Mouse (Mus musculus) spleen, adult 12 weeks (tissue): ENCODE results near the gene 5330417H12Rik.

Experiments
- DNase-seq: peaks from one replicate; pipeline ENCODE4 v3.0.0; 2022; ENCODE audit warnings: low spot score

The 5330417H12Rik gene

GRCm38 (mm10) chr7:107625061-107625460, at the start of gene 5330417H12Rik:
5330417H12Rik (minus strand) TSS chr7:107625161.
- no peak for DNase-seq

DNA sequence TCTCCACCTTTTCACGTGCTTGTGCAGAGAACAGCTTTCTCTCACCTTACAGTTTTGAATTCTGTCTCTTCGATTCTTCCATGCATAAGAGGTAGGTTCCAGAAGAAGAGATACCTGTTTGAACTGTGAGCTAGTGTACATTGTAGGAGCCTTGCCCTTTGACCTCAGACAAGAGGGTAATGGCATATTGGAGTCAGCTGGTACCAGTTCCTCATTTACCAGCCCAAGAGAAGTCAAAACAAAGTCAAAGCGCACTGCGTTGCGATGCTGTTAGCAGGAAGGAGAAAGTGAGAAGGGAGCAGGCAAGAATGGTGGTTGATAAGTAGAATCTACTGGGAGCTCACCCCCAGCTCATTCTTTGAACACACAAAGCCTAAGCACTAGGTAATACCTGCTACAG, 43.6 kb upstream of the 5330417H12Rik start:
- no peak for DNase-seq

GRCm38 (mm10) chr7:107666262-107666902, 41.4 kb upstream of the 5330417H12Rik start:
- no peak for DNase-seq

- no peak for DNase-seq
These were observed 40.8 kb upstream of the 5330417H12Rik start for GRCm38 (mm10) chr7:107665586-107666261.

DNA sequence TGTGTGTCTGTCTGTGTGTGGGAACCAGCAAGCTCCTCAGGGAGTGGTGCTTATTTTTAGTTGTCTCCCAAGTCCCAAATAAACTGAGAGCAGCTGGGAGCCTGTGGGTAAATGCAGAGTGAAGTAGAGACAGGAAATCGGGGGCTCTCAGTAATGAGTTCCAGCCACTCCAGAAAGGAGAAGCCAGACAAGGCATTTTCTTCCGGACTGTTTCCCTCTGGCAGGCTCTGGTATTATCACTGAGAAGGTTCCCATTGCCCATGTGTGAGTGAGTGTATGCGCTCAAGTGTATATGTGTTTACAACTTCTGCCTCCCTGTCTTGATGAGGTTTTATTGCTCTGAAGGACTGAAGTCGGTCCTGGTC, 40.2 kb upstream of the 5330417H12Rik start:
- no peak for DNase-seq

- no peak for DNase-seq
These were observed 39.4 kb upstream of the 5330417H12Rik start for GRCm38 (mm10) chr7:107664063-107665056.

DNA sequence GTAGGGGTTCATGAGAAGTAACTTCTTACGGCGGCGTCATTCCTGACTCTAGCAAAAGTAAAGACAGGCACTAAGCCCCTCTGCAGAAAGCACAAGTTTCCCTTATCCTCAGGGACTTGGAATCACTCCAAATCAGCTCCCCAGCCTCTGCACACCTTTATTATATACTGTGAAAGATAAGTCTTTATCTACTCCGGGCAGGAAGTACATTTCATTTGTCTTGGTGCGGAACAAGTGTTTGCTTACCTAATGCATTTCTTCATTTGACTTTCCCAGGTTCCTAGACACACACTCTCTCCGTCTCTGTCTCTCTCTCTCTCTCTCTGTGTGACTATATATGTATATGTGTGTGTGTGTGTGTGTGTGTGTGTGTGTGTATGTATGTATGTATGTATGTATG, 38.7 kb upstream of the 5330417H12Rik start:
- DNase-seq, result no peak

DNA sequence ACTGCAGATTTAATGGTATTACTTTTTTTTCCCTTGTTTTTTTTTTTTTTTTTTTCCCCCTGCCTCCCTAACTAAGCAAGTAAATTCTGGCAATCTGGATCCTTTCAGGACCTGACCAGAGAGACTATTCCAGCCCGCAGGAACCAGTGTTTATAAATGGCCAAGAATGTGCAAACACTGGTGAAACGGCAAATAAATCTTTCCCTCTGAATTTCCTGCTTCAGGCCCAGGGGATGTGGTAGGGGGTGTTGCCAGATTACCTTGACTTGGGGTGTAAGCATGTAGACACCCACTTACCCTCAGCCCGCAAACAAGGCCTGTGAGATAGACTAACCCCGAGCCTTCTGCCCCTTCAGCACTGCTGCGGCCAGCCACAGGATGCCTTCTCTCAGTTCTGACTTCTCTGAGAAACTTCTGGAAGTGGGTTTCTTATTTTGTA, 36.9 kb upstream of the 5330417H12Rik start:
- no peak for DNase-seq

GRCm38 (mm10) chr7:107661189-107661842, 36.4 kb upstream of the 5330417H12Rik start:
- peak; percentile 41 for DNase-seq

DNA sequence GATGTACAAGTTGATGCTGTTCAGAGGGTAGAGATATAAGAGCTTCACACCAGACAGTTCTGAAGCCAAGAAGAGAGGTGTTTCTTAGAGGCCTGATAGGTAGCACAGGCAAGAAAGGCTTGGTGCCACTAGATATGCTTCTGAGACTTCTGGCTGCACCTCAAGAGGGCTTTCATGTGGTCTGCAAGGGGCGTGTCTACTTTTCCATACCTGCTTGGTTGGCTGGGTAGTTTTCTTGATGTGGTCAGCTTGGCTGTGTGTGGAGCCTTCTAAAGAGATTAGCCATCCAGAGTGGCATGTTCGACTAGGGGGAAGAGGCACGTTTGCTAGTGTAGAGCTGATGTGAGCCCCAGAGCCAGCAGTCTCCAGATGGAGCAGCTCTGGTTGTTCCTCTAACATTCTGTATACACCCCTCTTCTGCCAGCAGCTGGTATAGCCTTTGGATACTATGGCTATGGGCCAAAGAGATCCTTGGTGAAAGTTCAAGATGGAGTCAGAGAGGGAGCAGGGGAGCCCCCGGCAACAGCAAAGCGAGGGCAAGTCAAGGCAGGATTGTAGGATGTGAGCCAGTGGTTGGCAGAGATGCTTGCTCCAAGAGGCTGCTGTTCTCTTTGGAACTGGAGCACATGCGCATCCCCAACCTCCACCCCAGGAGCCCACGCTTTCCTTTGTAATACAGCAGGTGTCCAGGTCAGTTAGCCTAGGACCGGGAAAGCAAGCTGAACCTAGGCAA, 34.4 kb upstream of the 5330417H12Rik start:
- no peak for DNase-seq

DNA sequence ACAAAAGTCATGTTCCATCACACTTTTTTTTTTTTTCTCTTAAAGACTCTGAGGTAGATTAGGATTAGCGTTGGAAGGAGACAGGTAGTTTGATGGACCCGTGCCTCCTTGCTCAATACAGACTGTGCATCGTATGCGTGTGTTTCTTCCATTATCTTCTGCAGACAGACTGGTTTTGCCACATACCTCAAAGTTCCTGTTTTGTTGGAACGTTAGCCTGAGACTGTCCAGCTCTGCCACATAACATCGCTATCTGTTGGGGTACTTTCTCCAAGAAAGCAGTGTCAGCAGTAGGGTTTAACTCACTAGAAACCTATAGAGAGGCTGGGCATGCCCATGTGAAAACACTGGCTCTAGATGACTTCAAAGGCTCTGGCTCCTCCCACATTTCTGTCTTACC, 31.5 kb upstream of the 5330417H12Rik start:
- DNase-seq, result no peak

- no peak for DNase-seq
These were observed 26.9 kb upstream of the 5330417H12Rik start for GRCm38 (mm10) chr7:107651821-107652220.

DNA sequence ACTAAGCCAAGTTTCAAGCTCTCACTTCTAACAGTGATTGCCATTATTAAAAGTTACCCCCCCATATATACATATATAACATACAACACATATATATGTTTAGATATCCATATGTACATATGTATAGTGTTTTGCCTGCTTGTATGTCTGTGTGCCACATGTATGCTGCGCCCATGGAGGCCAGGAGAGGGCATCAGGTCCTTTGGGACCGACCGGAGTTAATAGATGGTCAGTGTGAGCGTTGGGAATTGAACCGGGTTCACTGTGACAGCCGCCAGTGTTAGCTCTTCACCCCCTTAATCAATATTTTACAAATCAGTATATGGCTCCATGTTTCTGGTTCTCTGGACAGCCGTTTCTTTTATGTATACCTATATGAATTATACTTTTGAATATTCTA, 25.0 kb upstream of the 5330417H12Rik start:
- DNase-seq, result no peak

DNA sequence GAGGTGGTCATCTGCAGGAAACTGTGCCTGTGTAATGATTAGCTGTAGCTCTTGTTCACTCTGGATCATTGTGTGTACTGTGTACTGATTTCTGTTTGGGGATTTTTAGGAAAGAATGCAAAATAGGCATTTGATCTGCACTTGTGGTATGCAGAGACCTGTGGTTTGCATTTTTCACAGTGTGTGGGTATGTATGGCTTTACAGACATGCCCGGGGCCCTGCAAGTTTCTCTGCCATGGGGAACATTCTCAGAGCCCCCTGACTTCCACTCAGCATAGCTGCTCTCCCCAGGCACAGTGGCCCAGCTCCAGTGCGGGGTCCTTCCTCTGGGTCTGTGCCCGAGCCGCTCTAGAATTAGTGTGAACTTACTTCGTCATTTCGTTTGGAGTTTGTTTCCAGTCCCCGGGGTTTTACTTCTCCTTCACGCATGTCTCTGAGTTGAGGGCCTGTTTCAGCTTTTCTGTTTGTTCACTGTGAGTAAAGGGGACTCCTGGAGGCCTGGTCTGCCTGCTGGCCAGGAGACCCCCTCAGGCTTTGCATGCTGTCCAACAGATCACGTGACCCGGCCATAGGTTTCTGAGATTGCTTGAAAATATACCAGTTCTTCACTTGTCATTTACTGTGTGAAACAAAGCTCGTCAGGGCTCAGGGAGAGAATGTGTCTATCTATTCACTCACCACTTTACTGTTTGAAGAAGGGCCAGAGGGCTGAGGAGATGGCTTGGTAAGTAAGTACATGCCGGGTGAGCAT, 24.2 kb upstream of the 5330417H12Rik start:
- DNase-seq, result no peak

- no peak for DNase-seq
These were observed 20.0 kb upstream of the 5330417H12Rik start for GRCm38 (mm10) chr7:107644987-107645386.

- no peak for DNase-seq
These were observed 17.8 kb upstream of the 5330417H12Rik start for GRCm38 (mm10) chr7:107642586-107643275.

GRCm38 (mm10) chr7:107638026-107638425, 13.1 kb upstream of the 5330417H12Rik start:
- no peak for DNase-seq

DNA sequence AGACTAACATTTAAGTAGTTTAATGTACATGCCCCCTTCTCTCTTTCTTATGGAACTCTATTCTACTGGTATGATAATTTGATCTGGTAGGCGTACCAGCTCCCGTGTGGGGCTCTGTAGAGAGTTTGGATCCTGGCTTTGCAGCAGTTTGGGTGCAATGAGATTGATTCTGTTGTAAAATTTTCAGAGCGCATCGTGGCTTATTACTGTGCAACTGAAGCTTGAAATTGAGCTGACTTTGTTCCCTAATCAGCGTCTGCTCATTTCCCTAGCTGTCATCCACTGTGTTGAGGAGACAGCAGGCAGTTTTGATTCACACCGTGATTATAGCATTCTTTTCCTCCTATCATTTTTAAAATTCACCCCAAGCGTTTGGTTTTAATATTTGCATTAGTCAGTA, 12.4 kb upstream of the 5330417H12Rik start:
- DNase-seq, result no peak

DNA sequence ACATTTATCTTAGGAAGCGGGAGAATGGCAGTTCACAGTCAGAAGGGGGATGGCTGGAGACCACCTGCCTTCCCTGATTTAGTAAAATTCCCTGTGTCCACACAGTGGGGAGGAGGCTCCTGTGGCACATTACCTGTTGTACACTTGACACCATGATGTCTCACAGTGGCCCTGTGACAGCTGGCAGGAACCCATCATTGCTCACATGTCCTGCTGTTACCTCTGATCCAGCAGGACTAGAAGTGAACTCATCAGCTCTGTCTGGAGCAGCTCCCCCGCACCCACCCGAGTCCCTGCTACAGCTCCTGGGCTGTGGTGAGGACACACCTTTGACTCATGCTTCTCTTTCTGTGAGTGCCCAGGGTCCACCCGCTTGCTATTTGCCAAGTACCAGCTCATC, 8.2 kb upstream of the 5330417H12Rik start:
- DNase-seq, result no peak

DNA sequence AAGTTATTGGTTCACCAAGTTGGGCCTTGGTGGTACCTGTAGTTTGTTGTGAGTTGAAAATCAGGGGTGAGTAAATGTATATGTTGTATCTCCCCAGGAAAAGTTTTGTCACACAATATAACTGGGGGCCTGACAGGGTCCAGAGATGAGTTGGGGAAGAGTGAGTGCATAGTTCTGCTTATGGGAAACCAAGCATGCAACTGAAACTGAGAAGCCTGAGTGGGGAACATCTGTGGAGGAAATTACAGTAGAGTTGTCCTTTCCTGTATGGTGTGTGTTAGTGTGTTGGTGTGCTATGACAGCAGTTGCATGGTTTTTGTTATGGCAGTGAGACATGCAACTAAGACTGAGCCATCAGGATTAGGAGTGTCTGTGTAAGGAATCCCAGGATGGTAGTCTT, 3.4 kb upstream of the 5330417H12Rik start:
- no peak for DNase-seq
